Mouse (Mus musculus): Measurements from ENCODE around the gene Srgap3.

GRCm38 (mm10) chr6:112719983-112720382, 227.1 kb downstream of the Srgap3 start:
- TF ChIP-seq POLR2A (IDR thresholded peaks at IDR 0.05; ENCODE audit: borderline replicate concordance, extremely low read depth, low read depth, low read length), result no peak
- no peak for TF ChIP-seq CTCF (IDR thresholded peaks at IDR 0.05; ENCODE audit: insufficient read depth, low read length)
